Mouse (Mus musculus) G1E (cell line): ENCODE measurements around the gene Vsig10l. TPM values are rescaled to one million over a fixed set of nuclear protein-coding genes. Genes with fewer than 3 reads are reported as not detected.

Experiments used
- ATAC-seq: 2 replicates; pipeline ENCODE4 v1.8.0; 2016; ENCODE audit warnings: mild to moderate bottlenecking; ENCODE audit not compliant: insufficient number of reproducible peaks, poor library complexity, low FRiP score, severe bottlenecking; ENCODE audit errors: extremely low read depth
- DNase-seq: peaks from one replicate; pipeline ENCODE4 v3.0.0; 2012; ENCODE audit warnings: low spot score
- H3K27me3 ChIP-seq: 2 replicates; pipeline ENCODE4 v1.6.1; 2012; ENCODE audit warnings: mild to moderate bottlenecking, low read length, inconsistent platforms; ENCODE audit not compliant: insufficient read depth
- H3K36me3 ChIP-seq: replicated peaks from 2 replicates; pipeline ENCODE3; 2012; ENCODE audit warnings: mild to moderate bottlenecking, inconsistent platforms
- H3K4me1 ChIP-seq: 2 replicates; pipeline ENCODE4 v1.6.1; 2012; ENCODE audit warnings: low read depth, low read length, inconsistent platforms, mixed read lengths; ENCODE audit not compliant: insufficient read depth
- H3K4me3 ChIP-seq: 2 replicates; pipeline ENCODE4 v1.5.1; 2012; ENCODE audit warnings: low read depth, mild to moderate bottlenecking, inconsistent platforms, low read length, moderate library complexity, mixed read lengths
- H3K9me3 ChIP-seq: replicated peaks from 2 replicates; pipeline ENCODE4 v1.6.1; 2012; ENCODE audit warnings: inconsistent platforms
- CTCF ChIP-seq: IDR thresholded peaks from 2 replicates; pipeline ENCODE4 v1.5.1; 2012; ENCODE audit warnings: low read depth, low read length, inconsistent platforms, mixed read lengths
- GATA1 ChIP-seq: IDR thresholded peaks from 2 replicates; pipeline ENCODE4 v1.6.1; 2012; ENCODE audit warnings: borderline replicate concordance, low read length, inconsistent platforms, mixed read lengths
- GATA2 ChIP-seq: IDR thresholded peaks from 2 replicates; pipeline ENCODE4 v1.6.1; 2012; ENCODE audit warnings: low read depth, low read length, inconsistent platforms, borderline replicate concordance
- POLR2AphosphoS5 ChIP-seq: IDR thresholded peaks from 2 replicates; pipeline ENCODE4 v1.6.1; 2012; ENCODE audit warnings: low read depth, low read length, inconsistent platforms; ENCODE audit not compliant: insufficient replicate concordance
- TAL1 ChIP-seq: conservative IDR thresholded peaks from 2 replicates; pipeline ENCODE4 v1.6.1; 2012; ENCODE audit warnings: low read depth, low read length, inconsistent platforms, mixed read lengths
- polyA plus RNA-seq: library from polyadenylated mRNA; stranded (reverse); fragments of >175 nt; gene quantifications from 2 replicates; pipeline ENCODE4 v1.2.3, GENCODE M21; 2012
- total RNA-seq, 2 experiments: library from RNA; stranded (forward) in 1 of 2; stranded (reverse) in 1 of 2; fragments of 200-1000 nt in 1 of 2; fragments of >200 nt in 1 of 2; fragmentation: Nextera tagmentation in 1 of 2; gene quantifications; 2 replicates each; pipeline ENCODE4 v1.2.3; 2014 to 2017

Gene Vsig10l
- total and polyA plus RNA-seq, 3 experiments = 0.33 to 0.44 TPM; not detected in 1

DNA sequence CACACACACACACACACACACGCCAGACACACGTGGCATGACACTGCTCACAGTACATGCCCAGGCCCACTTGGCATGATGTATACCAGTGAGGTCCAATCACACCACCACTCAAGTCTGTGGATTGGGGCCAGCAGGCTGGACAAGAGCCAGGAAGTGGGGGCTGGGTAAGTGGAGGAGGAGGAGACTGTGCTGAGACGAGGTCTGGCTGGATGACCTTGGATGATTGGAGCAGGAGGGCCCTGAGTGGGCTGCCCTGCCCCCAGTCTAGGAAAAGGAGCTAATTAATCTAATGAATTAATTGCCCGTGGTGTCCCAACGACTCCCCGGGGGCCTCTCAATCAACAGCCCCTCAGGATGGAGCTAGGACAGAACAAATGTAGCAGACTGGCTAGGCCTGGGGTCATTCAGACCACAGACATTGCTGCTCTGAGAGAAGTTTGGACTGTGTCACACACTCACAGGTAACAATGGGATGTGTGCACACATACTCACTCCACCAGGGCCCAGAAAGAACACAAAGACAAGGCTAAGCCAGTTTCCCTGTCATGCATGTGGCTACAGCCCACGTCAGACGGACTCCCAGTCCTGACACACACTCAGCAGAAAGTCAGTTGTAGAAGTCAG lies 19.3 kb downstream of the Vsig10l start:
- DNase-seq (no peak), ATAC-seq (no peak)
- TF ChIP-seq GATA2 = no peak
- no peak for TF ChIP-seq TAL1
- TF ChIP-seq CTCF = no peak
- TF ChIP-seq POLR2AphosphoS5 = no peak
- H3K4me3 ChIP-seq = no peak overlapping the region
- H3K4me1 ChIP-seq = no peaks in the 10 kb centered on the region
- no peaks in the 10 kb centered on the region for H3K36me3 ChIP-seq
- H3K27me3 ChIP-seq = peaks cover 2% of the 10 kb centered on the region; the same call in 1 of the 2 replicates
- H3K9me3 ChIP-seq = no peaks in the 10 kb centered on the region

DNA sequence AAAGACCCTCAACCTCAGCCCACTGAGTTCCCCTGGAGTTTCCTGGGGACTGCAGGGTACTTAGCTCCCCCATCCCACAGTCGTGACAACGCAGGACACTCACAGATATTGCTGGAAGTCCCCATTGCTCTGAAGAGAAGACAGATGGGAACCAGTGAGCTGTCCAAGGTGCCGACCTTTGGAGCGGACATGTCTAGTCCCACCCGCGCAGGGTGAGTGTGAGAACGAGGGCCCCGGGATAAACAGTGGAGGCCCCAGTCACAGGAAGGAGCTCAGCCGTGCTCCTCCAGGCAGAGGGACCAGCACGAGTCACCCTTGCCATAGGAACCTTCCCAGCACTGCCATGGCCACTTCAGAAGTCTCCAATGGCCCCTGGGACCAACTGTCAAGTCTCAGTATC lies 20.3 kb downstream of the Vsig10l start:
- Histone ChIP-seq H3K36me3 (no peaks in the 10 kb centered on the region), H3K27me3 (peaks cover 2% of the 10 kb centered on the region; the same call in 1 of the 2 replicates), H3K9me3 (no peaks in the 10 kb centered on the region), H3K4me3 (no peak overlapping the region), H3K4me1 (no peaks in the 10 kb centered on the region)
- DNase-seq = no peak
- ATAC-seq = no peak
- TF ChIP-seq GATA1 (no peak), CTCF (no peak), TAL1 (no peak), GATA2 (no peak), POLR2AphosphoS5 (no peak)

DNA sequence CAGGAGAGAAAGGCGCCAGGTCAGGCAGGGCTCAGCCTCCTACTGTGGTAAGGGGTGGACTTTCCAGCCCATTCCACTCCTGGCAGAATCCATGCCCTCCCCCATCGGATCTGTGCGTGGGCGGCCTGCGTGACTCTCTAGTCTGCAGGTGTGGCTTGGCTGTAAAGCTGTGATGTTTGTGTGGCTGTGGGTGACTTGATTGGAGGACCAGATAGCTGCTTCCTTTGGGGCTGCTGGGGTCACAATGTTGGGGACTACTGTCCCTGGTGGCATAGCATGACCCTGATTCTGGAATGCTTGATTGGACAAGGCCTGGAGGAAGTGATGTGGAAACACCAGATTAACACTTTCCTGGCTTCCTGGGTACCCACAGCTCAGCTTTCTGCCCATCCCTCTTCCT lies 25.7 kb downstream of the Vsig10l start:
- no peaks in the 10 kb centered on the region for H3K27me3 ChIP-seq
- H3K9me3 ChIP-seq = no peaks in the 10 kb centered on the region
- DNase-seq (no peak), ATAC-seq (no peak)
- no peak for TF ChIP-seq GATA1
- no peak for TF ChIP-seq CTCF
- no peak for TF ChIP-seq POLR2AphosphoS5
- no peak for TF ChIP-seq TAL1
- no peak for TF ChIP-seq GATA2
- no peaks in the 10 kb centered on the region for H3K36me3 ChIP-seq
- H3K4me1 ChIP-seq = no peaks in the 10 kb centered on the region
- no peak overlapping the region for H3K4me3 ChIP-seq

DNA sequence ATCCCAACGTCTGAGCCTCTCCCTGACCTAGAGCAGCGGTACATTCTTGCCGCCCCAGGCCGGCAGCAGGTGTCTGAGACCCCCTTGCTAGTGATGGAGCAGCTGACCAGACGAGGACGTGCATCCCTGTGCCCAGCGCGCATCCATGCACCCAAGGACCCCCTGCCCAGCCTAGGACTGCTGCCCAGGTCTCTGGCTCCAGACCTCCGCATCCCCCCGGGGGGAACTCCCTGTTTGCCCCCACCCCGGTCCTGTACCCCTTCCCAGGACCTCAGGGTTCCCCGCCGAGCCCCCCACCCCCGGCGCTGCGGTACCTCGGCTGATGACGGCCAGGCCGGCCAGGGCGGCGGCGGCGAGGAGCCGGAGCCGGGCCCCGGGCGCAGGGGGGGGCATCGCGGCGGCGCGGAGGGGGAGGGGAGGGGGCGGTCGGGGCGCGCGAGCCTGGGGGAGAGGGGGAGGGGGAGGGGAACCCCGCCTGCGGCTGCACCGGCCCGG lies 26.7 kb downstream of the Vsig10l start, which contains the start of gene Iglon5:
TSS of gene Iglon5 (minus strand) at position 445 of the 495 bp plus-strand sequence.
- ATAC-seq (no peak), DNase-seq (no peak)
- no peaks in the 10 kb centered on the region for H3K36me3 ChIP-seq
- H3K4me3 ChIP-seq = no peak within 1 kb of the TSS
- no peak for TF ChIP-seq GATA2
- TF ChIP-seq TAL1 = no peak
- TF ChIP-seq GATA1 = no peak
- no peak for TF ChIP-seq POLR2AphosphoS5
- TF ChIP-seq CTCF = no peak
- H3K9me3 ChIP-seq = no peaks in the 10 kb centered on the region
- no peaks in the 10 kb centered on the region for H3K27me3 ChIP-seq
- H3K4me1 ChIP-seq = no peaks in the 10 kb centered on the region

DNA sequence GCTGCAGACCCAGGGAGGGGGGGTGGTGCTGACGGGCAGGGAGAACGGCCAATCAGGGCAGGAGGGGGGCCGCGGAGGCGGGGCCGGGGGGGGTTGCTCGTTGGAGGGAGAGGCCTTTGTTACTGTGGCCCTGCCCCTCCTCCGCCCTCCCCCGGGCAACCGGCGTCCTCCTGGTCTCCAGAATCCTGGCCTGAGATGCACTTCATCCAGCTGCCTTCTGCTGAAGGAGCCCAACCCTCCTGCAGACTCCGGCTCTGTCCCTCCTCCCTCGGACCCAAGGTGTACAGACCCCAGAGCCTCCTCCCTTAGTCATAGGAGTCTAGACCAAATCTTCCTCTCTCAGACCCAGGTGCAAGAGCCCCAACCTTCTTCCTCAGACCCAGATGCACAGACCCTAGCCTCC lies 27.2 kb downstream of the Vsig10l start:
- DNase-seq (no peak), ATAC-seq (no peak)
- Histone ChIP-seq H3K9me3 (no peaks in the 10 kb centered on the region), H3K4me3 (no peak overlapping the region), H3K36me3 (no peaks in the 10 kb centered on the region), H3K27me3 (no peaks in the 10 kb centered on the region), H3K4me1 (no peaks in the 10 kb centered on the region)
- TF ChIP-seq GATA1 (no peak), GATA2 (no peak), POLR2AphosphoS5 (no peak), TAL1 (no peak), CTCF (no peak)

DNA sequence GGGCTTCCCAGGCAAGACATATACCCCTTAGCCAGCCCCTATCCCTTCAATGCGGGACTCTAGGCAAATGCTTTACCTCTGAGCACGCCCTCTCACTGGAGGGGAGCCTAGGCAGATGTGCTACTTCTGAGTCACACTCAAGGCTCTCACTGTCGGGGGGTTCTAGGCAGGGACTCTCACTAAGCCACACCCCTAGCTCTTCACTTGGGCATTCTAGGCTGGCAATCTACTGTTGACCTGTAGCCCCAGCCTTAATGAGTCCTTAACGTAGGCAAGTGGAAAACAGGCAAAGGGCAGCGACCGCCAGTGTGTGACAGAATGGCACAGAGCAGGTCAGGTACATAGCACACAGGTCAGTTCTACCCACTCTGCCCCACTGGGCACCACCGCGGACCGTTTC lies 27.9 kb downstream of the Vsig10l start:
- DNase-seq (no peak), ATAC-seq (no peak)
- Histone ChIP-seq H3K27me3 (no peaks in the 10 kb centered on the region), H3K9me3 (no peaks in the 10 kb centered on the region), H3K4me1 (no peaks in the 10 kb centered on the region), H3K4me3 (no peak overlapping the region), H3K36me3 (no peaks in the 10 kb centered on the region)
- no peak for TF ChIP-seq GATA2
- no peak for TF ChIP-seq TAL1
- TF ChIP-seq CTCF = no peak

DNA sequence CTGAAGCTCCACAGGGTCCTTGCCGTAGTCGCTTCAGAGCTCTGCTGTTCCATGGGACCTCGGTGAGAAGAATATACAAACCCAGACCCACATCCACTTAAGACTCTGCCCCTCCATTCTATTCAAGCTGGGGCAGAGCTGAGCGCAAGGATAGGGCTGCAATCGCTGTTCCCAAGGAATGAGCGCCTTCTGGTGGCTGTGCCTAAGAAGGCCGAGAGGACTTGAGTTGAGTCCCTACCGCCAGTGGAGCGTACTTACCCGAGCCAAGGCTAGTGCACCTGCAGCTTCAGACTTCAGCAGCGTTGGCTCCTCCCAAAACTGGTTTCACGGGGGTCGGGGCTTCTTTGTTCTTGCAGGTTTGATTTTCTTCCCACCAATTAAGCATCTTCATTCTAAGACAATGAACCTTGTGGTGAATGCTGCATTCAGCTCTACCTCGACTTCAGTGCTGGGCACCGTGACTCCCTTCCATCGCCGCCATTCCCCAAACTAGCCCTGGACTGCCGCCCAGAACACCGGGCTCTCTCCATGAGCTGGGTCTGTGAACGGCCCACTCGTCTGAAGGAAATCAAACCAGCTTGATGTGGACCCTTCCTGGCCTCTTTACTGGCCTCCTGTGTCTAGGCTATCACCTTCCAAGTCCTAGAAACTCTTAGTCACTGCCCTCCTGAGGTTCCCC lies 32.5 kb downstream of the Vsig10l start:
- DNase-seq (no peak), ATAC-seq (no peak)
- H3K36me3 ChIP-seq = no peaks in the 10 kb centered on the region
- no peak overlapping the region for H3K4me3 ChIP-seq
- no peaks in the 10 kb centered on the region for H3K9me3 ChIP-seq
- TF ChIP-seq CTCF (no peak), GATA1 (no peak)
- H3K4me1 ChIP-seq = no peaks in the 10 kb centered on the region
- no peaks in the 10 kb centered on the region for H3K27me3 ChIP-seq
